Mouse (Mus musculus) frontal cortex, postnatal 25 days (tissue): ENCODE measurements around the gene Icam2.
"Not testable (repeated sequence)": the region's sequence is repeated elsewhere in the genome, so short reads cannot be mapped to it uniquely, and the experiment has no call there.

ENCODE experiments used
- DNase-seq, 2 experiments: peaks; one replicate each; pipeline ENCODE4 v3.0.0; 2022; ENCODE audit warnings: low spot score in 2 of 2

Gene Icam2

DNA sequence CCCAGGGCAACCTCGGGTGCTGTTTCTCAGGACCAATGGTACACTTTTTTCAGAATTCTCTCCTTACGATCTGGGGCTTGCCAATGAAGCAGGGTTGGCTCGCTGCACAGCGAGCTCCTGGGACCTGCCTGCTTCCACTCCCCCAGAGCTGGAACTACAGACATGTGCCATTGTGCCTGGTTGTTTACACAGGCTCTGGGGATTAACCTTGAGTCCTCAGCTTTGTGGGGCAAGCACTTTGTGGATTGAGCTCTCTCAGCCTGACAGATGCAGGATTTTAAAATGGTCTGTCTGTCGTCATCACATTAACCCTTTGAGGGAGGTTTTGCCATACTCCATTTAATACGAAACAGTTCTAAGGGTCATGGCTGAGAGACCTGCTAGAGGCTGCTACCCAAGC lies 43.0 kb downstream of the Icam2 start:
- DNase-seq: no peak

DNA sequence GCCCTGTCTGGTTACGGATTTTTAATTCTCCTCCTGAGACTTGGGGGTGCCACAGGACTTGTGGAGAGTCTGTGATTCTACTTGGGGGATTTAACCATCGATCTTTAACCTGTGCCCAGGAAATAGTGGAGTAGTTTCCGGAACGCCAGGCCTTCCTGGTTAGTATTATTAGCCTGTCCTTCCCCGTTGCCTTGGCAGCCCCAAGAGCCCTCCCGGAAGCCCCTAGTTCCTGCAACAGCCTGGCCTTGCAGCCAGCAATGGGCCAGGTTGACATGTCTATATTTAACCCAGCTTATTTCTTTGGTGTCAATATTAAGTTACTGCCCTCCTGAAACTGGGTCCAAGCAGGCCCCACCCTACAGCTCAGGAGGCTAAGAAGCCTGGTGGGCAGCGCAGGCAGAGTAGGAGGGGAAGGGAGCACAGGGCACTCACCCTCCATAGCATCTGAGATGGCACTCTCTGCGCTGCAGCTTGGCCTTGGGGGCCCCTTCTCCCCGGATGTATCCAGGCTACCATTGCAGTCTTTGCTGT lies 46.8 kb downstream of the Icam2 start:
- DNase-seq: no peak

DNA sequence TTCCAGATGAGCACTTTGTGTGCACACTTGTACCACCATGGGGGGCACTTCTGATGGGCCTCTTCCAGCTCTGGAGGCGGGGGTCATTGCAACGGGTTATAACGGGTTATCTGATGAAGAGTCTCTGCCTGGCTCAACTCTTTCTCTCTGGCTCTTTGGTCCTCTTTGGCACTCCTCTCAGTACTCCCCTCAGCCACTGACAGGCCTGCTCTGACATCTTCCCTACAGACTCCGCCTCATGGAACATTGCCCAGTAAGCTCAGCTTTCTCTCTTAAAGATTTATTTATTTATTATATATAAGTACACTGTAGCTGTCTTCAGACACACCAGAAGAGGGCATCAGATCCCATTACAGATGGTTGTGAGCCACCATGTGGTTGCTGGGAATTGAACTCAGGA lies 48.6 kb downstream of the Icam2 start:
- not testable (repeated sequence) for DNase-seq

DNA sequence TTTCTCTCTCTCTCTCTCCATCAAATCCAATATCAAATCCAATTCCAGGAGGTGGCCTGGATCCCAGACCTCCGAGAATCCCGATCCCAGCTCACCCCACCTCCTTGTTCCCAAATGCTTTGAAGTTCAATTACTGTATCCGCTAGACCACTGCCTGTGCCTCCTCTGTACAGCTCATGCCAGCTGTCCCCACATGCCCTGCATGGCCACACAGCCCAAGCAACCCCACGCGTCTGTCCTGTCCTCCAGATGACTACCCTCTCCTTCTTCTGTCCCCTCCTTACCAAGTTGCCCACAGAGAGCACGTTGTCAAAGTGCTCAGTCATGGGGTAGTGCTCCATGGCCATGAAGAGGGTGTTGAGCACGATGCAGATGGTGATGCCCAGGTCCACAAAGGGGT lies 49.0 kb downstream of the Icam2 start:
- DNase-seq: no peak

DNA sequence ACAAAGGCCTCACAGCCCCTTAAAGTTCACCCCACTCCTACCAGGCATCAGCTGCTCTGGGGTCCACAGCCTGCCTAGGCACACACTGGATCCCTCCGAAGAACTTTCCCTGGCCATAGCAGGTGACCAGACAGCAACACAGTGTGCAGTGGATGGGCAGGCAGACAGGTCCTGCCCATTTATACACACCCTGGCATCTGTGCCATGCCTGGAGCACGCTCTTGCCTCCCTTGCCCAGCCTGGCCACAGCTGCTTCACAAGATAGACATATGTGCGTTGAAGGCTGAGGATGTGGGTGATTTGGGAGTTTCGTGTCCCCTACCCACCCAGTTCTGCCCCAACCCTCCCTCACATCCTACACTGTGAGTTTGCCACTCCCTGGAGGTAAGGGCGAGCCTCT lies 49.8 kb downstream of the Icam2 start:
- DNase-seq: no peak

DNA sequence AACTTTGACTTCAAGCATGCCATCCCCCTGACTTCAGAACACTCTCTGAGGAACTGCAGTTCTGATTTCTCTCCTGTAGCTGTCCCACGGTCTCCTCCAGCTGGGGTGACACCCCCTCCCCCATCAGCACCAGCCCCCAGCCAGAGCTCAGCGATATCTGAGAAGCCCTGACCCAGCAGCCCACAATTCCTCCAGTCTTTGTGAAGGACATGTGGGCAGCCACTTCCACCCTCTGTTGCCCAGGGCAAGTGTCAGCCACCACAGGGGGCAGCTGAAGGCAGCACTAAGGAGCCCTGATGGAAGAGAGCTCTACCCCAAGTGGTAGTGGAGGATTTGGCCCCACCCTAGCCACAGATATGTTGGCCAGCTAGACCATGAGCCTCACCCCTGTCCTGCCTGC lies 53.8 kb downstream of the Icam2 start:
- no peak for DNase-seq

DNA sequence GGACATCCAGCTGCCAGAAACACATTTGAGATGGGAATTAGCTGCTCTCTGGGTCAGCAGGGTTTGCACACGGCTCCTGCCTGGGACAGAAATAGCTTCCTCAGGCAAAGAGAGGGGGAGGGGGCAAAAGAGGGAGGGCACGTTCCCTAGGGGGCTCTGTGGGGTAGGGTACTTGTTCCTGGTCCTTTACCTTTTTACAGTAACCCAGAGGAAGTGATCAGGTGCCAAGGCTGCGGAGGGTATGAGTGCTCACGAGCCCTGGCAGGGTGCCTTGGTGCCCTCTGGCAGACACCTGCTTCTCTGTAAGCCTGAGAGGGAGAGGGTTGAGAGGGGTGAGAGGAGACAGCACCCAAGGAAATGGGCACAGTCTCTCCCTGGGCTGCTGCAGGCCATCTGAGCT lies 55.4 kb downstream of the Icam2 start:
- DNase-seq: no peak

DNA sequence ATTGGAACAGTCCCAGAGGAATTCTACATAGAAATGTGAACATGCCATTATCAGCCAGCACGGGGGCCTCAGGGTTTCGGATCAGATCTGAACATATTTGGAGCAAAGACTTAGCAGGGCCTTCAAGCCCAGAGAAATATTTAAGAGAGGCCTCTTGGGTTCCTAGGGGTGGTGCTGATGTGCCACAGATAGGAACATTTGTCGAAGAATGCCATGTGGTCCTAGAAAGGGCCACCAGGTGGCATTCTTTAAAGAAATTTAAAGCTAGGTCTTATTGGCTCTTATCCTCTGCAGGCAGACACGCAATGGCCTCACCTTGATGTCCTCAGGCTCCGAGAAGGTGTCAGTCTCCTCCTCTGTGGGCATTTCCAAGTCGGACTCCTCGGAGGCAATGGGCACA lies 58.2 kb downstream of the Icam2 start:
- peak in 1 of 2 experiments; percentile 13 for DNase-seq

DNA sequence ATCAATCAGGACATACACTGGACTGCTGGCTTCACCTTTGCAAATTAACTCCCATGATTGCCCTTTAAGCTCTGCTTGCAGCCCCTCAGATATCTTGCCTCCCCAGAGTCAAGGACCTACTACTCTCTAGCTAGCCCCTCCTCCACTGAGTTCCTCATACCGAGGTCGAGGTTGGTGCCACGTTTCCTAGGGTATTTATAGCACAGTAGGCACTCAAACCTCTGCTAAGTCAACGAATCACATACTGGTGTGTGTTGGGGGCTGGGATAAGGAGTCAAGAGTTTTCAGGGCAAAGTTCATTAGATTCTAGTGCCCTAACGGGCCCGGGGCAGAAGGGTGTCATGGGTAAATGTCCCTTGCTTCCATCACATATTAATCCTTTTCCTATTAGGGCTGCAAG lies 58.7 kb downstream of the Icam2 start:
- DNase-seq: no peak

DNA sequence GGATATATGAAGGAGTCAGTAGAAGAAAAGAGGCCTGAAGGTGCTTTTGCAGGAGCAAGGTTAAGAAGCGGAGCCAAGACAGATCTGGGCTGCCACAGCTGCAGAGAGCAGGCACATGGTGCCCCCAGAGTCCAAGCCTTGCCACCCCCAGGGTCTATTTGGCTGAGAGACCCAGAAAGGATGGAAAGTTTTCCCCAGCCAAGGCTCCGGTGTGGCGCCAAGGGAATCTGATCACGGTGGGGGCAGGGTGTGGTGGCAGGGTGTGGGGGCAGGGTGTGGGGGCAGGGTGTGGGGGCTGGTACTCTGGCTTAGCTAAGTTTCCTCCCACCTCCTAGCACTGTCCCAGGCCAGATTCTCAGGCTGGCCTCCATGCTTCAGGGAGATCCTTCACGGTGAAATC lies 59.4 kb downstream of the Icam2 start:
- DNase-seq: no peak
